Mouse (Mus musculus) heart, embryonic 14.5 days (tissue): Measurements from ENCODE around the gene Rps6ka2. TPM values are rescaled to one million over a fixed set of nuclear protein-coding genes. Genes with fewer than 3 reads are reported as not detected.

Experiments used
- ATAC-seq: fragments of 200-750 bp; cut with Nextera tagmentation; 2 replicates; pipeline ENCODE4 v1.8.0; 2017; ENCODE audit warnings: low read depth, moderate TSS enrichment; ENCODE audit not compliant: insufficient number of reproducible peaks, insufficient read depth, low FRiP score
- H3K27ac ChIP-seq, 2 experiments: fragments of 200-500 bp in 1 of 2; fragments of 300-500 bp in 1 of 2; sonication (generic) in 1 of 2; replicated peaks in 1 of 2; 2 replicates each; pipeline ENCODE4 v1.5.1; 2012 to 2014; ENCODE audit warnings: low read depth in 2 of 2, low read length in 2 of 2, control low read depth in 1 of 2, mild to moderate bottlenecking in 1 of 2, mixed read lengths in 1 of 2; ENCODE audit not compliant: control insufficient read depth in 1 of 2, insufficient read depth in 1 of 2
- H3K27me3 ChIP-seq: fragments of 300-500 bp; sonication (generic); 2 replicates; pipeline ENCODE4 v1.6.1; 2014; ENCODE audit warnings: mild to moderate bottlenecking, low read length, control low read depth; ENCODE audit not compliant: control insufficient read depth, insufficient read depth
- H3K36me3 ChIP-seq: fragments of 300-500 bp; sonication (generic); 2 replicates; pipeline ENCODE4 v1.6.1; 2014; ENCODE audit warnings: mild to moderate bottlenecking, control low read depth, low read length, mixed read lengths; ENCODE audit not compliant: control insufficient read depth, insufficient read depth
- H3K4me1 ChIP-seq, 2 experiments: fragments of 200-500 bp in 1 of 2; fragments of 300-500 bp in 1 of 2; sonication (generic) in 1 of 2; 2 replicates each; pipeline ENCODE4 v1.6.1; 2012 to 2014; ENCODE audit warnings: low read length in 2 of 2, control low read depth in 1 of 2, mixed read lengths in 1 of 2; ENCODE audit not compliant: control insufficient read depth in 2 of 2, insufficient read depth in 2 of 2
- H3K4me2 ChIP-seq: fragments of 300-500 bp; sonication (generic); 2 replicates; pipeline ENCODE4 v1.6.1; 2014; ENCODE audit warnings: mild to moderate bottlenecking, low read length
- H3K4me3 ChIP-seq, 2 experiments: fragments of 200-500 bp in 1 of 2; fragments of 300-500 bp in 1 of 2; sonication (generic) in 1 of 2; 2 replicates each; pipeline ENCODE4 v1.5.1; 2012 to 2014; ENCODE audit warnings: low read length in 2 of 2, mild to moderate bottlenecking in 2 of 2, control low read depth in 1 of 2, low read depth in 1 of 2, moderate library complexity in 1 of 2; ENCODE audit not compliant: control insufficient read depth in 1 of 2, insufficient read depth in 1 of 2
- H3K9ac ChIP-seq: fragments of 300-500 bp; sonication (generic); 2 replicates; pipeline ENCODE4 v1.6.1; 2014; ENCODE audit warnings: mild to moderate bottlenecking, low read length
- H3K9me3 ChIP-seq: fragments of 300-500 bp; sonication (generic); 2 replicates; pipeline ENCODE4 v1.6.1; 2016; ENCODE audit warnings: low read length, control low read depth; ENCODE audit not compliant: control insufficient read depth
- WGBS: fragments of 180-500 bp; shearing (Covaris S2); extraction: QIAGEN DNeasy Blood & Tissue Kit; methylation state at CpG from one replicate; pipeline ENCODE4 v1.1.7; 2014; 5-methylcytosine and 5-hydroxymethylcytosine counted together
- polyA plus RNA-seq: library from polyadenylated mRNA; unstranded; fragments of >200 nt; fragmentation: Nextera tagmentation; extraction: Ambion mirVana; gene quantifications from 2 replicates; pipeline ENCODE4 v1.2.1, GENCODE M21; 2014

Gene Rps6ka2
- polyA plus RNA-seq, 1 experiment from 2014 or later, result 43.7 TPM

GRCm38 (mm10) chr17:7213214-7213613 lies 43.3 kb downstream of the Rps6ka2 start:
- Histone ChIP-seq H3K9ac (no peak overlapping the region), H3K4me1 (peaks cover 28 to 29% of the 10 kb centered on the region in 2 experiments), H3K4me3 (no peak overlapping the region), H3K27me3 (no peaks in the 10 kb centered on the region), H3K4me2 (no peak overlapping the region), H3K36me3 (no peaks in the 10 kb centered on the region), H3K9me3 (no peaks in the 10 kb centered on the region), H3K27ac (no peak overlapping the region)
- ATAC-seq, result no peak
- 43% methylated on average over 2 of the region's 2 CpGs for WGBS

- H3K27ac ChIP-seq, result no peak overlapping the region
- H3K4me1 ChIP-seq, result peaks cover 34 to 37% of the 10 kb centered on the region in 2 experiments
- H3K27me3 ChIP-seq, result no peaks in the 10 kb centered on the region
- H3K4me2 ChIP-seq, result no peak overlapping the region
- H3K4me3 ChIP-seq, result no peak overlapping the region
- H3K9ac ChIP-seq, result no peak overlapping the region
- no peak for ATAC-seq
- H3K9me3 ChIP-seq, result no peaks in the 10 kb centered on the region
- WGBS, result 75% methylated on average over 3 of the region's 3 CpGs
- H3K36me3 ChIP-seq, result no peaks in the 10 kb centered on the region
These were observed 44.1 kb downstream of the Rps6ka2 start for GRCm38 (mm10) chr17:7214061-7214460.

GRCm38 (mm10) chr17:7217791-7218329 lies 47.9 kb downstream of the Rps6ka2 start:
- peaks cover 38 to 41% of the 10 kb centered on the region in 2 experiments for H3K4me1 ChIP-seq
- WGBS, result 56% methylated on average over 11 of the region's 11 CpGs
- no peak overlapping the region for H3K4me2 ChIP-seq
- no peak overlapping the region for H3K9ac ChIP-seq
- H3K27me3 ChIP-seq, result no peaks in the 10 kb centered on the region
- peak overlapping the region in 1 of 2 experiments; percentile 17; a peak in 1 of 4 replicates for H3K27ac ChIP-seq
- H3K9me3 ChIP-seq, result no peaks in the 10 kb centered on the region
- H3K36me3 ChIP-seq, result no peaks in the 10 kb centered on the region
- H3K4me3 ChIP-seq, result no peak overlapping the region
- no peak for ATAC-seq

GRCm38 (mm10) chr17:7218396-7218795 lies 48.5 kb downstream of the Rps6ka2 start:
- Histone ChIP-seq H3K27me3 (no peaks in the 10 kb centered on the region), H3K27ac (peak overlapping the region; percentile 17 to 43; a peak in 2 of 4 replicates), H3K4me3 (no peak overlapping the region), H3K9me3 (no peaks in the 10 kb centered on the region), H3K36me3 (no peaks in the 10 kb centered on the region), H3K4me2 (no peak overlapping the region), H3K9ac (no peak overlapping the region), H3K4me1 (peaks cover 34 to 41% of the 10 kb centered on the region in 2 experiments)
- no peak for ATAC-seq
- WGBS, result 79% methylated on average over 9 of the region's 9 CpGs

- 10% methylated on average over 11 of the region's 11 CpGs for WGBS
- Histone ChIP-seq H3K27me3 (no peaks in the 10 kb centered on the region), H3K9ac (peak overlapping the region; percentile 30; the same call in 1 of the 2 replicates), H3K4me2 (peak overlapping the region; percentile 5; the same call in 1 of the 2 replicates), H3K9me3 (no peaks in the 10 kb centered on the region), H3K4me3 (no peak overlapping the region), H3K36me3 (no peaks in the 10 kb centered on the region), H3K27ac (peak overlapping the region in 1 of 2 experiments; percentile 62; a peak in 3 of 4 replicates), H3K4me1 (peaks cover 34 to 41% of the 10 kb centered on the region in 2 experiments)
- ATAC-seq, result peak; percentile 23; the same call in 1 of the 2 replicates
These were observed 49.3 kb downstream of the Rps6ka2 start for GRCm38 (mm10) chr17:7219044-7219718.

GRCm38 (mm10) chr17:7221310-7221709 lies 51.4 kb downstream of the Rps6ka2 start:
- Histone ChIP-seq H3K4me3 (no peak overlapping the region), H3K36me3 (no peaks in the 10 kb centered on the region), H3K4me2 (no peak overlapping the region), H3K9ac (no peak overlapping the region), H3K4me1 (peaks cover 29 to 38% of the 10 kb centered on the region in 2 experiments), H3K9me3 (no peaks in the 10 kb centered on the region), H3K27me3 (no peaks in the 10 kb centered on the region), H3K27ac (no peak overlapping the region)
- 63% methylated on average over 4 of the region's 4 CpGs for WGBS
- ATAC-seq, result no peak

- no peaks in the 10 kb centered on the region for H3K36me3 ChIP-seq
- H3K4me1 ChIP-seq, result peaks cover 36 to 39% of the 10 kb centered on the region in 2 experiments
- H3K4me3 ChIP-seq, result no peak overlapping the region
- 45% methylated on average over 3 of the region's 3 CpGs for WGBS
- H3K9ac ChIP-seq, result no peak overlapping the region
- no peaks in the 10 kb centered on the region for H3K27me3 ChIP-seq
- ATAC-seq, result no peak
- no peaks in the 10 kb centered on the region for H3K9me3 ChIP-seq
- no peak overlapping the region for H3K27ac ChIP-seq
- H3K4me2 ChIP-seq, result no peak overlapping the region
These were observed 52.3 kb downstream of the Rps6ka2 start for GRCm38 (mm10) chr17:7222198-7222597.
